Mouse (Mus musculus) spleen, adult 2 months (tissue): ENCODE measurements around the gene F7. TPM values are rescaled to one million over a fixed set of nuclear protein-coding genes. Genes with fewer than 3 reads are reported as not detected.
"Not testable (repeated sequence)": the region's sequence is repeated elsewhere in the genome, so short reads cannot be mapped to it uniquely, and the experiment has no call there.

Experiments
- DNase-seq, 2 experiments: peaks; one replicate each; pipeline versions ENCODE4 v3.0.0 to v3.0.0-alpha.2; 2012 to 2021; ENCODE audit warnings: low spot score in 2 of 2, low read depth in 1 of 2
- H3K27ac ChIP-seq: fragments of 200-500 bp; 2 replicates; pipeline ENCODE4 v1.5.1; 2012; ENCODE audit warnings: low read length, inconsistent platforms; ENCODE audit not compliant: insufficient read depth
- H3K27me3 ChIP-seq: fragments of 200-500 bp; 2 replicates; pipeline ENCODE4 v1.6.1; 2012; ENCODE audit warnings: mild to moderate bottlenecking, moderate library complexity, low read length, inconsistent platforms; ENCODE audit not compliant: control insufficient read depth, insufficient read depth
- H3K36me3 ChIP-seq: fragments of 200-500 bp; 2 replicates; pipeline ENCODE4 v1.6.1; 2012; ENCODE audit warnings: mild to moderate bottlenecking, low read length, inconsistent platforms; ENCODE audit not compliant: control insufficient read depth, insufficient read depth
- H3K4me1 ChIP-seq: fragments of 200-500 bp; 2 replicates; pipeline ENCODE4 v1.6.1; 2011; ENCODE audit warnings: inconsistent platforms; ENCODE audit not compliant: control insufficient read depth, insufficient read depth, insufficient read length
- H3K4me3 ChIP-seq: fragments of 200-500 bp; 2 replicates; pipeline ENCODE4 v1.5.1; 2011; ENCODE audit warnings: mild to moderate bottlenecking, inconsistent platforms; ENCODE audit not compliant: insufficient read depth, insufficient read length; ENCODE audit errors: extremely low read depth
- CTCF ChIP-seq: fragments of 200-500 bp; IDR thresholded peaks from 2 replicates; pipeline ENCODE4 v1.5.1; 2011; ENCODE audit warnings: mild to moderate bottlenecking, inconsistent platforms; ENCODE audit not compliant: insufficient read depth, insufficient read length, insufficient replicate concordance; ENCODE audit errors: extremely low read depth
- POLR2A ChIP-seq: fragments of 200-500 bp; IDR thresholded peaks from 2 replicates; pipeline ENCODE4 v1.6.1; 2011; ENCODE audit warnings: low read depth, low read length, inconsistent platforms
- WGBS: fragments of 180-500 bp; shearing (Covaris S2); methylation state at CpG from one replicate; pipeline ENCODE4 v1.1.7; 2018; 5-methylcytosine and 5-hydroxymethylcytosine counted together
- polyA plus RNA-seq: library from polyadenylated mRNA; depleted of rRNA; stranded (reverse); fragments of >200 nt; gene quantifications from 2 replicates; pipeline ENCODE4 v1.2.3, GENCODE M21; 2012; rRNA removed

The F7 gene
- polyA plus RNA-seq, 1 experiment, result 0.27 TPM

DNA sequence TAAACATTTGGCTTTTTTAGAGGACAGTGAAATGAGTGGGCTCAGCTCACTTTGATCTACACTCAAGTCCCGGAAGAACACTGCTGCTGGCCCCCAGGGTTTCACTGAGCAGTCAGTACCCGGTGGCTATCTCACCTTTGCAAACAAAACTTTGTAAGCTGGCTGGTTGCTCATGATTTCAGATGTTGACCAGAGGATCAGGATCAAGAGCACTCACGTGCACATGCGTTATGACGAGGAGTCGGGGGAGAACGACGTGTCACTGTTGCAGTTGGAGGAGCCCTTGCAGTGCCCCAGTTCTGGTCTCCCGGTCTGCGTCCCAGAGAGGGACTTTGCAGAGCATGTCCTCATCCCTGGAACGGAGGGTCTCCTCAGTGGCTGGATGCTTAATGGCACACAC is 47.4 kb downstream of the F7 start:
- Histone ChIP-seq H3K27ac (no peak overlapping the region), H3K4me1 (no peaks in the 10 kb centered on the region), H3K4me3 (no peak overlapping the region), H3K36me3 (peaks cover 17% of the 10 kb centered on the region), H3K27me3 (no peaks in the 10 kb centered on the region)
- WGBS, result 92% methylated on average over 11 of the region's 11 CpGs
- TF ChIP-seq CTCF, result no peak
- TF ChIP-seq POLR2A, result no peak
- no peak for DNase-seq

DNA sequence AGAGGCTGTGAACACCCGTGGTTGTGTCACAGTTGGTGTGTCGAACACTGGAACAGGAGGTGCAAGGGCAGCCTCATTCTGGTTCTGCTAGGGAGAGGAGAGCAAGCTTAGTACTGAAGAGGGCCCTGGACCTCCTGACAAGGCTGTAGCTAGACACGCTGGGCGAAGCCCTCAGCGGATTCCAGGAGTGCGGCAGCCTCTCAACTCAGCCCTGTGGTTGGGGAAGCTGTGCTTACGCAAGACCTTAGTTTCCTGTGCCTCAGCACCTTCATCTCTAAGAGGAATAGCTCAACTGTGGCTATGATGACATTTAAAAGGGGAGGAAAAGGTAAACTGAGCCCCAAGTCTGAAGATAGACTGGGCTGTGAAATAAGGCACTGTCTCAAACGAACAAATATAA is 49.2 kb downstream of the F7 start:
- no peak for DNase-seq
- WGBS, result 79% methylated on average over 8 of the region's 8 CpGs
- H3K27me3 ChIP-seq, result no peaks in the 10 kb centered on the region
- TF ChIP-seq POLR2A (no peak), CTCF (no peak)
- no peak overlapping the region for H3K4me3 ChIP-seq
- no peaks in the 10 kb centered on the region for H3K4me1 ChIP-seq
- peaks cover 26% of the 10 kb centered on the region for H3K36me3 ChIP-seq
- H3K27ac ChIP-seq, result no peak overlapping the region

DNA sequence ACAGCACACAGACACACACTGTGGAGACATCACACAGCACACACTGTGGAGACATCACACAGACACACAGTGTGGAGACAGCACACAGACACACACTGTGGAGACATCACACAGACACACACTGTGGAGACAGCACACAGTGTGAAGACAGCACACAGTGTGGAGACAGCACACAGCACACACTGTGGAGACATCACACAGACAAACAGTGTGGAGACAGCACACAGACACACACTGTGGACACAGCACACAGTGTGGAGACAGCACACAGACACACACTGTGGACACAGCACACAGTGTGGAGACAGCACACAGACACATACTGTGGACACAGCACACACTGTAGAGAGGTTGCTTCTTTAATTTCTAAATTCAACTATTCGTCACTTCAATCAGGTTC is 49.7 kb downstream of the F7 start:
- not testable (repeated sequence) for H3K4me3 ChIP-seq, H3K4me1 ChIP-seq, DNase-seq, H3K27ac ChIP-seq, H3K27me3 ChIP-seq
- 84% methylated on average over 1 of the region's 1 CpGs for WGBS
- peaks cover 30% of the 10 kb centered on the region for H3K36me3 ChIP-seq

DNA sequence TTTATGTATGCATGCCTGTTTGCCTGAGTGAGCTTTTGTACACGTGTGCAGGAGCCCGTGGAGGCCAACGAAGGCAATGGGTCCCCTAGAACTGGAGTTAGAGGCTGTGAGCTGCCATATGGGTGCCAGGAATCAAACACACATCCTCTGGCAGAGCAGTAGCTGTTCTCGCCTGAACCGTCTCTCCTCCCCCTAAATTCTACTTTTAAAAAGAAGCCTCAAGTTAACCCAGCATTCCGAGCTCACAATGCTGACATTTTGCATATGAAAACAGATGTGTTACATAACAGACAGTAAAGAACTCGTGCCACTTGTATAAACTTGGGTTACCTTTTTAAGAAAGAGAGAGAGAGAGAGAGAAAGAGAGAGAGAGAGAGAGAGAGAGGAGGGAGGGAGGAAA is 51.7 kb downstream of the F7 start:
- no peaks in the 10 kb centered on the region for H3K4me1 ChIP-seq
- WGBS, result 91% methylated on average over 7 of the region's 7 CpGs
- peaks cover 41% of the 10 kb centered on the region for H3K36me3 ChIP-seq
- H3K27me3 ChIP-seq, result no peaks in the 10 kb centered on the region
- DNase-seq, result no peak
- no peak overlapping the region for H3K27ac ChIP-seq
- TF ChIP-seq POLR2A, result no peak
- no peak overlapping the region for H3K4me3 ChIP-seq

Other genes with a start within 250 kb of the F7 start
- gene Mcf2l, start 152.2 kb upstream of the F7 start, polyA plus RNA-seq, result 2.7 and 2.9 TPM in 2 replicates
- 2.5 and 2.7 TPM in 2 replicates for gene F10, start 11.3 kb downstream of the F7 start, polyA plus RNA-seq
- 0.08 and 0.11 TPM in 2 replicates for gene Proz, start 34.9 kb downstream of the F7 start, polyA plus RNA-seq
- gene Pcid2, start 79.4 kb downstream of the F7 start, polyA plus RNA-seq, result 18.2 TPM in 2 replicates
- gene Cul4a, start 79.6 kb downstream of the F7 start, polyA plus RNA-seq, result 31.3 and 31.6 TPM in 2 replicates
- gene Lamp1, start 133.1 kb downstream of the F7 start, polyA plus RNA-seq, result 234 and 318 TPM in 2 replicates
- gene Grtp1, start 174.6 kb downstream of the F7 start, polyA plus RNA-seq, result 1.1 and 1.6 TPM in 2 replicates
- 0.18 TPM in 1 of 2 replicates, not detected in the other for gene Adprhl1, start 228.1 kb downstream of the F7 start, polyA plus RNA-seq